Mouse (Mus musculus): ENCODE data around the gene Fam129b. TPM values are rescaled to one million over a fixed set of nuclear protein-coding genes. Genes with fewer than 3 reads are reported as not detected.

The Fam129b gene
- polyA plus RNA-seq, 1 experiment = 27.2 TPM

GRCm38 (mm10) chr2:32965511-32966183 lies 89.7 kb downstream of the Fam129b start:
- Histone ChIP-seq H3K36me3 (ENCODE audit: control insufficient read depth, insufficient read depth, low read length) (peaks cover 26% of the 10 kb centered on the region), H3K27me3 (ENCODE audit: control insufficient read depth, insufficient read depth, low read length) (no peaks in the 10 kb centered on the region), H3K27ac (ENCODE audit: insufficient read depth, low read depth, low read length) (no peak overlapping the region), H3K4me3 (ENCODE audit: low read depth, low read length) (no peak overlapping the region), H3K4me1 (ENCODE audit: control insufficient read depth, insufficient read depth, insufficient read length, low read length) (peaks cover 2% of the 10 kb centered on the region; the same call in 1 of the 2 replicates)
- WGBS = 12% methylated on average over 7 of the region's 7 CpGs
- TF ChIP-seq POLR2A (IDR thresholded peaks at IDR 0.05; ENCODE audit: low read depth, low read length) = no peak
- TF ChIP-seq CTCF (IDR thresholded peaks at IDR 0.05; ENCODE audit: extremely low read depth, insufficient read length, insufficient replicate concordance, low read depth, low read length) = no peak

GRCm38 (mm10) chr2:32966184-32966688 lies 90.3 kb downstream of the Fam129b start:
- Histone ChIP-seq H3K27me3 (ENCODE audit: control insufficient read depth, insufficient read depth, low read length) (no peaks in the 10 kb centered on the region), H3K4me3 (ENCODE audit: low read depth, low read length) (peak overlapping the region; percentile 80), H3K27ac (ENCODE audit: insufficient read depth, low read depth, low read length) (peak overlapping the region; percentile 95), H3K36me3 (ENCODE audit: control insufficient read depth, insufficient read depth, low read length) (peaks cover 26% of the 10 kb centered on the region), H3K4me1 (ENCODE audit: control insufficient read depth, insufficient read depth, insufficient read length, low read length) (no peaks in the 10 kb centered on the region; the same call in 1 of the 2 replicates)
- TF ChIP-seq POLR2A (IDR thresholded peaks at IDR 0.05; ENCODE audit: low read depth, low read length) (no peak), CTCF (IDR thresholded peaks at IDR 0.05; ENCODE audit: extremely low read depth, insufficient read length, insufficient replicate concordance, low read depth, low read length) (no peak)
- 3% methylated on average over 13 of the region's 13 CpGs for WGBS

DNA sequence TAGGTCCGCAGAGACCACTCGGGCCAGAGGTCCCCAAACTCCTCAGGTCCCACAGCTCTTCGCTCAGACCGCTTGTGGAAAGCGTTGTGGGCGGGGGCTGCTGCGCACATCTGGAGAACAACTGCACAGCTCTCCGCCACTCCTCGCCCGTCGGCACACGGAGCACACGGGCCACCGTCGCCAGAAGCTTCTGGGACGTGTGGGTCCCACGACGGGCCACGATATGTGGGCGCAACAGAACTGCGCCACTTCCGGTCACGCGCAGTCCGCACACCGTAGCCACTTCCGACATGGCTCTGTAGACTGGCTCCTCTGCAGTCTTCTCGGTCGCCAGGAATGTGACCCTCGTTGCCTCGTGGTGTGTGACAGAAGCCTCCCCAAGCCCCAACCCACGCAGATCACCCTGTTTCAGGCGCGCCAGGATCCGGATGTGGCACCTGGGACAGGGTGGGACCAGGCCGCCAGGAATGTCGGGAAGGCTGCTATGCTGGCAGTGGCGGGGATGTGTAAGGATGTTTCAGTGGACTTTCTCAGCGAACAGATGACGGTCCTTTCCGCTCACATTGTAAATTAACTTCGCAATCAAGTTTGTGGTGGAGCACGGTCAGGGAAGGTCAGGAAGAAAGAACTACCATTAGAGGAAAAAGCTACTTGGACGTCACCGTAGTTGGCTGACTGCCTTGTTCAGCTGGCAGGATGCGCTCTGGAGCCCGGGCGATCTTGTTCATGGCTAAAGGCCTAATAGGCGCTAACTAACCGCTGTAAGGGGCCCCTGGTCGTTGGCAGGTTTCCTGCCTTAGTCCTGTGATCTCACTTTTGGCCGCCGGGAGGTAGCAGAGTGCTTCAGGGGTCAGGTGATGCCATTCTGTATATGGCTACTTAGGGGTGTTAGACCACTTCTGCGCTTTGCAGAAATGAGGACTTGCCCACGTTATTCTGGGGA lies 91.0 kb downstream of the Fam129b start:
- peak overlapping the region; percentile 80 for H3K4me3 ChIP-seq (ENCODE audit: low read depth, low read length)
- TF ChIP-seq POLR2A (IDR thresholded peaks at IDR 0.05; ENCODE audit: low read depth, low read length) = peak; percentile 53; the same call in 1 of the 2 replicates
- TF ChIP-seq CTCF (IDR thresholded peaks at IDR 0.05; ENCODE audit: extremely low read depth, insufficient read length, insufficient replicate concordance, low read depth, low read length) = peak; percentile 65; the same call in 1 of the 2 replicates
- no peaks in the 10 kb centered on the region; the same call in 1 of the 2 replicates for H3K4me1 ChIP-seq (ENCODE audit: control insufficient read depth, insufficient read depth, insufficient read length, low read length)
- H3K27me3 ChIP-seq (ENCODE audit: control insufficient read depth, insufficient read depth, low read length) = no peaks in the 10 kb centered on the region
- peaks cover 26% of the 10 kb centered on the region for H3K36me3 ChIP-seq (ENCODE audit: control insufficient read depth, insufficient read depth, low read length)
- under 1% methylated on average over 55 of the region's 55 CpGs for WGBS
- H3K27ac ChIP-seq (ENCODE audit: insufficient read depth, low read depth, low read length) = peak overlapping the region; percentile 95

DNA sequence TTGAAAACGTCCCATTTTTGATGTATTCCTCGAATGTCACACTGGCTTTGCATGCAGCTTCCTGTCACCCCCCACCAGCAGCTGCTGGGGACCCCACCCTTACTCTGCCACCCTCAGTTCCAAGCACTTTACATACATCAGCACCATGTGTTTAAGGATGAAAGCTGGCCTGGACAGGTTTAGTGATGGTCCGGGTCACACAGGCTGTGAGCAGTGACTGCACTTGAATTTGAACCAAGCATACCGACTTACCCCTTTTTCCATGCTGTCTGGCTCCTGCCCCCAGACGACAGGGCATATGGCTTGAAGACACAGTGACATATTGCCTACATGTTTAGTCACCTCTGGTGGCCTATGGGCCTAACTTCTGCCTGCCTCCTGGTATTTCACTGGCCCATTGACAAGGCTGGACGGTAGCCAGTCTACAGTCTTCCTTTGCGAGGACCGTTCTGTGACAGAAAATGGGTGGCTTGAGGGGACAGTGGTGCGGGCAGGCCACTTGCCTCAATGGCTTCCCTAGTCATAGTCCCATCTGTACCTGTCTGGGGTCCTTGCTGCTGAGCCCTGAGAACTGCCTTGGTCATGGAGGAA lies 92.2 kb downstream of the Fam129b start:
- Histone ChIP-seq H3K27me3 (ENCODE audit: control insufficient read depth, insufficient read depth, low read length) (no peaks in the 10 kb centered on the region), H3K27ac (ENCODE audit: insufficient read depth, low read depth, low read length) (no peak overlapping the region), H3K4me3 (ENCODE audit: low read depth, low read length) (no peak overlapping the region), H3K36me3 (ENCODE audit: control insufficient read depth, insufficient read depth, low read length) (peaks cover 18% of the 10 kb centered on the region), H3K4me1 (ENCODE audit: control insufficient read depth, insufficient read depth, insufficient read length, low read length) (no peaks in the 10 kb centered on the region; the same call in 1 of the 2 replicates)
- no peak for TF ChIP-seq POLR2A (IDR thresholded peaks at IDR 0.05; ENCODE audit: low read depth, low read length)
- TF ChIP-seq CTCF (IDR thresholded peaks at IDR 0.05; ENCODE audit: extremely low read depth, insufficient read length, insufficient replicate concordance, low read depth, low read length) = no peak
- 76% methylated on average over 9 of the region's 9 CpGs for WGBS

GRCm38 (mm10) chr2:32969326-32969725 lies 93.4 kb downstream of the Fam129b start:
- TF ChIP-seq CTCF (IDR thresholded peaks at IDR 0.05; ENCODE audit: extremely low read depth, insufficient read length, insufficient replicate concordance, low read depth, low read length) = no peak
- no peak for TF ChIP-seq POLR2A (IDR thresholded peaks at IDR 0.05; ENCODE audit: low read depth, low read length)
- no peak overlapping the region for H3K27ac ChIP-seq (ENCODE audit: insufficient read depth, low read depth, low read length)
- WGBS = 73% methylated on average over 8 of the region's 8 CpGs
- no peaks in the 10 kb centered on the region for H3K27me3 ChIP-seq (ENCODE audit: control insufficient read depth, insufficient read depth, low read length)
- H3K36me3 ChIP-seq (ENCODE audit: control insufficient read depth, insufficient read depth, low read length) = peaks cover 6% of the 10 kb centered on the region
- no peaks in the 10 kb centered on the region; the same call in 1 of the 2 replicates for H3K4me1 ChIP-seq (ENCODE audit: control insufficient read depth, insufficient read depth, insufficient read length, low read length)
- no peak overlapping the region for H3K4me3 ChIP-seq (ENCODE audit: low read depth, low read length)

GRCm38 (mm10) chr2:32971235-32971634 lies 95.3 kb downstream of the Fam129b start:
- no peak for TF ChIP-seq POLR2A (IDR thresholded peaks at IDR 0.05; ENCODE audit: low read depth, low read length)
- no peak for TF ChIP-seq CTCF (IDR thresholded peaks at IDR 0.05; ENCODE audit: extremely low read depth, insufficient read length, insufficient replicate concordance, low read depth, low read length)

More at GRCm38 (mm10) chr2:32971235-32971634, 95.3 kb downstream of the Fam129b start:
- 70% methylated on average over 9 of the region's 9 CpGs for WGBS
- no peaks in the 10 kb centered on the region for H3K27me3 ChIP-seq (ENCODE audit: control insufficient read depth, insufficient read depth, low read length)
- no peak overlapping the region for H3K27ac ChIP-seq (ENCODE audit: insufficient read depth, low read depth, low read length)
- no peak overlapping the region for H3K4me3 ChIP-seq (ENCODE audit: low read depth, low read length)
- H3K4me1 ChIP-seq (ENCODE audit: control insufficient read depth, insufficient read depth, insufficient read length, low read length) = no peaks in the 10 kb centered on the region; the same call in 1 of the 2 replicates
- H3K36me3 ChIP-seq (ENCODE audit: control insufficient read depth, insufficient read depth, low read length) = no peaks in the 10 kb centered on the region
